Mouse (Mus musculus) lung, postnatal 0 days (tissue): ENCODE results near the gene 4930579G24Rik. TPM values are rescaled to one million over a fixed set of nuclear protein-coding genes. Genes with fewer than 3 reads are reported as not detected.

Source experiments
- ATAC-seq: fragments of 200-750 bp; cut with Nextera tagmentation; 2 replicates; pipeline ENCODE4 v1.8.0; 2017; ENCODE audit warnings: moderate library complexity
- DNase-seq: peaks from one replicate; pipeline ENCODE4 v3.0.0-alpha.2; 2016; ENCODE audit warnings: low spot score
- H3K27ac ChIP-seq: fragments of 300-500 bp; sonication (generic); 2 replicates; pipeline ENCODE4 v1.5.1; 2014; ENCODE audit warnings: antibody characterized with exemption, mild to moderate bottlenecking, low read length, mixed read lengths
- H3K27me3 ChIP-seq: fragments of 300-500 bp; sonication (generic); replicated peaks from 2 replicates; pipeline ENCODE4 v1.6.1; 2014; ENCODE audit warnings: low read length, mixed read lengths; ENCODE audit not compliant: insufficient read depth
- H3K36me3 ChIP-seq: fragments of 300-500 bp; sonication (generic); 2 replicates; pipeline ENCODE4 v1.6.1; 2014; ENCODE audit warnings: low read length, mixed read lengths; ENCODE audit not compliant: insufficient read depth
- H3K4me1 ChIP-seq: fragments of 300-500 bp; sonication (generic); 2 replicates; pipeline ENCODE4 v1.6.1; 2014; ENCODE audit warnings: antibody characterized with exemption, low read depth, low read length, mixed read lengths; ENCODE audit not compliant: insufficient read depth
- H3K4me2 ChIP-seq: fragments of 300-500 bp; sonication (generic); replicated peaks from 2 replicates; pipeline ENCODE4 v1.6.1; 2014; ENCODE audit warnings: low read depth, mild to moderate bottlenecking, low read length, moderate library complexity, mixed read lengths
- H3K4me3 ChIP-seq: fragments of 300-500 bp; sonication (generic); 2 replicates; pipeline ENCODE4 v1.5.1; 2014; ENCODE audit warnings: low read depth, low read length
- H3K9ac ChIP-seq: fragments of 300-500 bp; sonication (generic); replicated peaks from 2 replicates; pipeline ENCODE4 v1.6.1; 2014; ENCODE audit warnings: low read depth, mild to moderate bottlenecking
- H3K9me3 ChIP-seq: fragments of 300-500 bp; sonication (generic); 2 replicates; pipeline ENCODE4 v1.6.1; 2016; ENCODE audit warnings: low read length, mixed read lengths
- CTCF ChIP-seq: IDR thresholded peaks from 2 replicates; pipeline ENCODE4 v1.5.1; 2016; ENCODE audit warnings: antibody characterized with exemption, mild to moderate bottlenecking
- EP300 ChIP-seq: IDR thresholded peaks from 2 replicates; pipeline ENCODE4 v1.6.1; 2016; ENCODE audit warnings: antibody characterized with exemption, mild to moderate bottlenecking, control low read depth
- WGBS: fragments of 180-500 bp; shearing (Covaris S2); extraction: QIAGEN DNeasy Blood & Tissue Kit; methylation state at CpG from one replicate; pipeline ENCODE4 v1.1.7; 2014; 5-methylcytosine and 5-hydroxymethylcytosine counted together
- polyA plus RNA-seq: library from polyadenylated mRNA; unstranded; fragments of >200 nt; fragmentation: Nextera tagmentation; extraction: Ambion mirVana; gene quantifications from 2 replicates; pipeline ENCODE4 v1.2.1, GENCODE M21; 2015

4930579G24Rik gene
- polyA plus RNA-seq, 1 experiment from 2014 or later: 4.3 TPM

DNA sequence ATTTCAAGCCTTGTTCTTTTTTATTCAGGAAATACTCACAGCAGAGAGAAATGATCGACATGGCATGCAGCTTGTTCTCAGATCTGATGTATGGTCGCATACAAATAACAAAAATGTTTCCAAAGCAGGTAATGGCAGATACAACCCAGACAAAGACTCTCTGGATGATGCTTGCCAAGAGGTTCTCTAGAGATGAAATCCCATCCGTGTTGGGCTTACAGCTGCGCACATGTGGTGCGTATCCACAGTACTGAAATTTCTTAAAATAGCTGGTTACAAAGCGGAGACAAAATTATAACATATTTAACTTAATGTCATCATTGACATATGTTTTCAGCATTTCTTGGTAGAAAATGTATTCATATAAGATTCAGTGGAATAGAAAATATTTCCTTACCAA, 23.2 kb downstream of the 4930579G24Rik start:
- Histone ChIP-seq H3K9me3 (no peaks in the 10 kb centered on the region), H3K9ac (no peak overlapping the region), H3K4me2 (no peak overlapping the region), H3K4me3 (no peak overlapping the region), H3K27ac (no peak overlapping the region), H3K27me3 (no peaks in the 10 kb centered on the region), H3K4me1 (no peaks in the 10 kb centered on the region), H3K36me3 (no peaks in the 10 kb centered on the region)
- no peak for ATAC-seq
- no peak for DNase-seq
- no peak for TF ChIP-seq CTCF
- 85% methylated on average over 6 of the region's 6 CpGs for WGBS

DNA sequence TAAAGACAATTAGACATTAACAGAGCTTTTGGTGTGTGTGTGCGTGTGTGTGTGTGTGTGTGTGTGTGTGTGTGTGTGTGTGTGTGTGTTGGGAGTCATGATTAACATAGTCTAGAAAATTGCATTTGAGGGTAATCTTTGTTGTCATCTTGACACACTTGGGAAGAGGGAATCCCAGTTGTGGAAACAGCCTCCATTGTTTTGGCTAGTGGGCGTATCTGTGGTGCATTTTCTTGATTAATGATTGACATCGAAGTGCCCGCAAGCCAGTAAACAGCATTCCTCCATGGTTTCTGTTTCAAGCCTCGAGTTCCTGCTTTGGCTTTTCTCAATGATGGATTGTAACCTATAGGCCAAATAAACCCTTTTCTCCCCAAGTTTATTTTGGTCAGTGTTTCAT, 27.8 kb downstream of the 4930579G24Rik start:
- no peaks in the 10 kb centered on the region for H3K9me3 ChIP-seq
- ATAC-seq (no peak), DNase-seq (no peak)
- no peaks in the 10 kb centered on the region for H3K36me3 ChIP-seq
- no peaks in the 10 kb centered on the region for H3K27me3 ChIP-seq
- WGBS: 32% methylated on average over 5 of the region's 5 CpGs
- H3K4me2 ChIP-seq: no peak overlapping the region
- H3K27ac ChIP-seq: no peak overlapping the region
- TF ChIP-seq CTCF (no peak), EP300 (no peak)
- no peak overlapping the region for H3K9ac ChIP-seq
- H3K4me3 ChIP-seq: no peak overlapping the region
- H3K4me1 ChIP-seq: no peaks in the 10 kb centered on the region

DNA sequence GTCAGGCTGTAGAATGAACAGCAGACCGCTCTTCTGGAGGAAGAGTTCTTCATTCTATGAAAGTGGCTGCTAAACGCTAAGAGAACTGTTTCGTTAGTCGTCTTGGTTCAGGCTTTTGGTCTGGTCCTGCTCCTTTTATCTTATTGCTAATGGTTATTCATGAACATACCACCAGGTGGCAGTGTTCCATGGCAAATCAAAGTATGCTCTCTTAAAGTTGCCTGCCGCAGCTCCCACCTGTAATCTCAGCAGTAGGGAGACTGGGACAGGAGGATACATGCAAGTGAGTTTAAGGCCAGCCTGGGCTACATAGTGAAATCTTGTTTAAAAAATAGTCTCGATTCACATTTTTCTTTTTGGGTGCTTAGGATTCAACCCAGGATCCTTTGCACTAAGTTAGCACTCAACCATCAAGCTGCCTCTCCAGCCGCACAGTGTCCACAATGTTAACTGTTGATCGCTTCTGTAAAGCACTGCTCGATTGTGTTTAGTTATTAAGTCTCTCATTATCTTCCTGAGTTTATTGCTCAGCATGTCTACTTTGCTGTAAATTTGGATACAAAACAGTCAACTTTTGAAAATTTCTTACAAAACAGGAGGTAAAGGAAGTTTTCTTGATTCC, 36.0 kb downstream of the 4930579G24Rik start:
- Histone ChIP-seq H3K27me3 (no peaks in the 10 kb centered on the region), H3K4me1 (no peaks in the 10 kb centered on the region), H3K9ac (no peak overlapping the region), H3K27ac (no peak overlapping the region), H3K4me3 (no peak overlapping the region), H3K9me3 (no peaks in the 10 kb centered on the region), H3K4me2 (no peak overlapping the region), H3K36me3 (no peaks in the 10 kb centered on the region)
- no peak for ATAC-seq
- WGBS: 32% methylated on average over 9 of the region's 9 CpGs
- peak; percentile 74 for DNase-seq
- TF ChIP-seq EP300 (no peak), CTCF (peak; percentile 89)

DNA sequence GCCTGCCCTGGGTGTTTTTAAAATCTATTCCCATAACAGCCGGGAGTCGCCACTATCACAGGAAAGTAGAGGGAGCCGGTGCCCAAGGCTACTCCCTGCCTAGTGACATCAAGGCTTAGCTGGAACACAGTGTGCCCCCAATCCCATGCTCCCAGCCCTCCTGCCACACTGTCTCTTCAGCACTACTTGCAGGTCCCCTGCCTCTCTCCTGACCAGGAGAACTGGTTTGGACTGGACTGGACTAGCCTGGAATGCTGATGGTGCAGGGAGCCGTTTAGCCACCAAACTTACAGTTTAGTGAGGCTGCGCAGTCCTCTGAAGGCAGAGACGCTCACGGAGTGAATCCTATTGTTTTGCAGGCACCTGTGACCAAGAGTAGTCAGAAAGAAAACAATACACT, 41.7 kb downstream of the 4930579G24Rik start:
- no peaks in the 10 kb centered on the region for H3K9me3 ChIP-seq
- no peak overlapping the region for H3K9ac ChIP-seq
- WGBS: 77% methylated on average over 7 of the region's 7 CpGs
- no peaks in the 10 kb centered on the region for H3K4me1 ChIP-seq
- DNase-seq (no peak), ATAC-seq (no peak)
- TF ChIP-seq CTCF (no peak), EP300 (no peak)
- H3K4me3 ChIP-seq: no peak overlapping the region
- no peaks in the 10 kb centered on the region for H3K36me3 ChIP-seq
- no peak overlapping the region for H3K27ac ChIP-seq
- no peak overlapping the region for H3K4me2 ChIP-seq
- no peaks in the 10 kb centered on the region for H3K27me3 ChIP-seq

DNA sequence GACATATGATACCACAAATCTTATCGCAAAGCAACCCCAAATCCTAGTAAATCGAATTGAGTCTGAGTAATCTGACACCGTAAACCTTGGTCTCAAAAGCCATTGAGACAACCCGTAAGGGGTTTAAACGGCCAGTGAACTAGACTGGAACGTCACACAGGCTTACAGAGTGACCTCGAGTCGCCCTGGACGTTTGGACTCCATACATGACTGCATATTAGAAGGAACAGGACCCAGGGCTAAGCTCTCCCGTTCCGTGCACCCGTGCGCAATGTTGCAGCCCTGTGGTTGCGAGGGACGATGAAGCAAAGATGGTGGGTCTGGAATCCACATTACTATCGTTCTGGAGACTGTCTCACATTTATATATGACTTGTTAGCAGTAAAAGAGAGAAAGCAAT, 43.3 kb downstream of the 4930579G24Rik start:
- no peak for DNase-seq
- no peak overlapping the region for H3K4me2 ChIP-seq
- TF ChIP-seq CTCF (no peak), EP300 (no peak)
- 73% methylated on average over 16 of the region's 16 CpGs for WGBS
- no peak overlapping the region for H3K9ac ChIP-seq
- ATAC-seq: no peak
- no peak overlapping the region for H3K4me3 ChIP-seq
- H3K27ac ChIP-seq: no peak overlapping the region
- H3K36me3 ChIP-seq: no peaks in the 10 kb centered on the region
- no peaks in the 10 kb centered on the region for H3K9me3 ChIP-seq
- no peaks in the 10 kb centered on the region for H3K4me1 ChIP-seq
- no peaks in the 10 kb centered on the region for H3K27me3 ChIP-seq

DNA sequence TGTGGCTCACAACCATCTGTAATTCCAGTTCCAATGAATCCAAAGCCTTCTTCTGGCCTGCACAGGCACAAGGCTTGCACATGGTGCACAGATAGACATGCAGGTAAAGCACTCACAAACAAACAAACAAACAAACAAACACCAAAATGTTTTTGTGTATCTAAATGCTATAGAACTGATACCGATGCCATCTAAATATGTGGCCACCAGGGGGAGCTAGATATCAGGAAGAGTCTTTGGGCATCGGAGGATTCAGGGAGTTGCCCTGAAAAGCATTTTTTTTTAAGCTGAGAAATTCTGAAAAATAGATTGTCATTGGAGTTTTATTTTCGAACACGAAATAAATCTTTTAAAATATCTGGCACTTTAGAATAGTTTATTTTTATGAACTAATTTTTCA, 44.2 kb downstream of the 4930579G24Rik start:
- DNase-seq (peak; percentile 73), ATAC-seq (no peak)
- Histone ChIP-seq H3K27ac (no peak overlapping the region), H3K4me1 (no peaks in the 10 kb centered on the region), H3K4me2 (no peak overlapping the region), H3K36me3 (no peaks in the 10 kb centered on the region), H3K4me3 (no peak overlapping the region), H3K9me3 (no peaks in the 10 kb centered on the region), H3K9ac (no peak overlapping the region), H3K27me3 (no peaks in the 10 kb centered on the region)
- 7% methylated on average over 4 of the region's 4 CpGs for WGBS
- TF ChIP-seq EP300 (no peak), CTCF (peak; percentile 87)

DNA sequence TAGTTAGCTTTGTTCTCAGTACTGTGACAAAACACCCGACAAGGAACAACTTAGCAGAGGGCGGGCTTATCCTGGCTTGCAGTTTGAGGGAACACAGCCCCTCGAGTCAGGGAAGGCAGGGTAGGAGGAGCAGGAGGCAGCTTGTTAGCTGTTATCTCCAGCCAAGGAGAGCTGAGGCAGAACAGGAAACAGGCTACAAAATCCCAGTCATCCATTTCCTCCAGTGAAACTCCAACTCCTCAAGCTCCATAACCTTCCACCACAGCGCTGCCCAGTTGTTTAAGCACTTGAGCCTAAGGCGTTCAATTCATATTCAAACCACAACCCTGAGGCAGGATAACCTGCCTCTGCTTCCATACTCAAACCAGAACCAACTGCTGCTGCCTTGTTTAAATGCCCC, 45.8 kb downstream of the 4930579G24Rik start:
- Histone ChIP-seq H3K27me3 (no peaks in the 10 kb centered on the region), H3K9me3 (no peaks in the 10 kb centered on the region), H3K9ac (no peak overlapping the region), H3K4me1 (no peaks in the 10 kb centered on the region), H3K4me3 (no peak overlapping the region), H3K36me3 (no peaks in the 10 kb centered on the region), H3K27ac (no peak overlapping the region), H3K4me2 (no peak overlapping the region)
- no peak for TF ChIP-seq EP300
- no peak for TF ChIP-seq CTCF
- ATAC-seq: no peak
- no peak for DNase-seq
- WGBS: 74% methylated on average over 5 of the region's 5 CpGs
